Mouse (Mus musculus): ENCODE data around the gene Mllt1.

DNA sequence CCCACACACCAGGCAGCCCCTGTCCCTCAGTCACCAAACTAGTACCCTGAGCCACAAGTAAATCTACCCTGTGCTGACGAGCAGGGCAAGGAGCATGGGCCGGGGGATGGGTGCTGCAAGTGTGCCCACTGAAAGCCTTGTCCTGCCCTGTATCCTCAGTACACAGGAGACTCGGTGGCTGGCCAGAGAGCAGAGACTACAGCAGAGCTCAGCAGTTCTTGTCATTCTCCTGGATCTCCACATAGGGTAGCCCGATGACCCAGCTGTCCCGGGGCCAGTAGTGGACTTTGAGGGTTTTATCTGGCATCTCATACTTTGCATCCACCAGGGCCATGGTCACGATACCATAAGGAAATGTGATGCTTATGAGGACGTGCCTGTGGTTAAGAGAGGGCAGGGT lies 19.7 kb upstream of the Mllt1 start:
- no peak for TF ChIP-seq EP300 (IDR thresholded peaks at IDR 0.05; ENCODE audit: low read depth in 1 of 2, low read length in 2 of 2)
- TF ChIP-seq MAZ (IDR thresholded peaks at IDR 0.05; ENCODE audit: low read depth, low read length) = no peak
- no peak for TF ChIP-seq CTCF (IDR thresholded peaks at IDR 0.05 in 2 of 3, conservative IDR thresholded peaks at IDR 0.05 in 1 of 3; ENCODE audit: control insufficient read depth in 1 of 3, insufficient read depth in 1 of 3, low read depth in 2 of 3, low read length in 3 of 3, poor library complexity in 1 of 3, severe bottlenecking in 1 of 3)
- TF ChIP-seq RAD21 (IDR thresholded peaks at IDR 0.05; ENCODE audit: low read depth, low read length) = no peak
- TF ChIP-seq MAX (IDR thresholded peaks at IDR 0.05; ENCODE audit: low read length) = no peak
- no peak for TF ChIP-seq TCF12 (IDR thresholded peaks at IDR 0.05; ENCODE audit: low read depth, low read length)
- TF ChIP-seq CHD2 (IDR thresholded peaks at IDR 0.05; ENCODE audit: low read length) = no peak
- TF ChIP-seq ZKSCAN1 (IDR thresholded peaks at IDR 0.05; ENCODE audit: low read depth, low read length) = no peak
- TF ChIP-seq TAL1 (IDR thresholded peaks at IDR 0.05; ENCODE audit: low read length) = no peak
- no peak for TF ChIP-seq NELFE (IDR thresholded peaks at IDR 0.05; ENCODE audit: low read depth, low read length)
- TF ChIP-seq POLR2AphosphoS2 (IDR thresholded peaks at IDR 0.05; ENCODE audit: low read length) = no peak
- no peak for TF ChIP-seq UBTF (IDR thresholded peaks at IDR 0.05; ENCODE audit: borderline replicate concordance, insufficient read depth, low read depth, low read length)
- no peak for TF ChIP-seq GABPA (IDR thresholded peaks at IDR 0.05; ENCODE audit: low read depth, low read length)
- no peak for TF ChIP-seq E2F4 (IDR thresholded peaks at IDR 0.05; ENCODE audit: borderline replicate concordance, low read depth, low read length)
